Mouse (Mus musculus): ENCODE results near the gene Ms4a15. TPM values are rescaled to one million over a fixed set of nuclear protein-coding genes. Genes with fewer than 3 reads are reported as not detected.

The Ms4a15 gene
- polyA plus RNA-seq, 1 experiment from 2014 or later, result not detected

DNA sequence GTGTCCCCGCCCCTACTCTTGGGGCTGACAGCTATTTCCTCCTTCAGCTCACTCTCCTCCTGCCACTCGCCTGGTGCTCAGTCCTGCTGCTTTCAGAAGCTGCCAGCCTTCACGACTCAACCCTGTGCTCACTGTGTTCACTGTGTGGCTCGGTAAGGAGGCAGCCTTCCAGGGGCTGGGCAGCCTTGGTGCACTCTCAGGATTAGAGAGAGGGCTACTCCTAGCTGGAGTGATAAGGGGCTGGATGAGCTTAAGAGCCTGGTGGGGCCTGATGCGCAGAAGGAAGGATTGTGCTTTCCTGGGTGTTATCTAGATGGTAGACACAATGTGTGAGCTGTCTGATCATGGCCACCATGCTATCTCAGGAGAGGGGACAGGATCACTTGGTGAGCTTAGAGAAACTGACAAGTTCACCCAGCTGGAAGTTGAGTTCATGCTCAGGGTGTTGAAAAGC, 55.9 kb downstream of the Ms4a15 start, which contains the start of gene Ptgdr2:
TSS of gene Ptgdr2 (plus strand) at position 51 of the 454 bp plus-strand sequence.
- Histone ChIP-seq H3K9me3 (replicated peaks) (no peaks in the 10 kb centered on the region), H3K27me3 (replicated peaks) (0 out of 2 replicates have a peak, but pooled peaks cover 7% of the 10 kb centered on the region), H3K4me2 (peak within 1 kb of the TSS; percentile 23), H3K9ac (no peak within 1 kb of the TSS), H3K36me3 (peaks cover 9% of the 10 kb centered on the region), H3K27ac (0 out of 2 replicates have a peak within 1 kb of the TSS, but pooled peaks have one; percentile 1), H3K4me1 (peaks cover 48% of the 10 kb centered on the region), H3K4me3 (no peak within 1 kb of the TSS)
- 14% methylated on average over 5 of the region's 5 CpGs for whole genome bisulfite sequencing (ENCODE audit: insufficient replicate concordance)
- peak; percentile 75 for ATAC-seq

DNA sequence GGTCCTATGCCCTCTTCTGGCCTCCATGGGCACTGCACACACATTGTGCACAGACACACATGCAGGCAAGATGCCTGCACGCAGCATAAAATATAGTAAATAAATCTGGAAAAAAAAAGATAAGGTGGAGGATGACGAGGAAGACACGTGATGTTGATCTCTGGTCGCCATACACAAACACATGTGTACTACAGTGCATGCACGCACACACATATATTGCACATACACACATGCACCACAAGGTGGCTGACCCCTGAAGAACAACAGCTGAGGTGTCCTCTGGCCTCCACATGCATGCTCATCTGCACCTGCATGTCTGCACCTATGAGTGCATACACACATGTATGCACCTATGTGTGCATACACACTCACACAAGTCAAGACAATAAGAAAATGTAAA, 57.0 kb downstream of the Ms4a15 start:
- Histone ChIP-seq H3K4me2 (no peak overlapping the region), H3K9me3 (replicated peaks) (no peaks in the 10 kb centered on the region)

DNA sequence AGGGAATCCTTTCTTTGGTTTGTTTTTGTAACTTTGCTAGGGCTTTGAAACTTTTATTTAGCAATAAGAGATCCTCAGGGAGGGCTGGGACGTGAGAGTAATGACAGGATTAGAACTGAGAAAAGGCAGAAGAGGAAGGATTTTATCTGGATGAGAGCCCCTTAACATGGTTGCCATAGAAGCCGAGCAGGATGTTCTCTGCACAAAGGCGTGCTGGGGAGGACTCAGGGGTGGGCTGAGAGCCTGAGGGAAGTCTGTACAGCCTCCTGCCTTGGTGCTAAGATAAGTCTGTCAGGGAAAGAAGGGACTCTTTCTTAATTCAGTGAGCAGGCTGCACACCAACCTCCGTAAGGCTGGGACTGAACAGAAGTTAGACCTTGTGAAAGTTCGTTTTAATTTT, 58.0 kb downstream of the Ms4a15 start:
- H3K4me2 ChIP-seq, result no peak overlapping the region
- H3K27ac ChIP-seq, result no peak overlapping the region
- no peaks in the 10 kb centered on the region for H3K36me3 ChIP-seq
- 36% methylated on average over 5 of the region's 5 CpGs for WGBS (ENCODE audit: insufficient replicate concordance)
- no peaks in the 10 kb centered on the region for H3K9me3 ChIP-seq (replicated peaks)
- peaks cover 35% of the 10 kb centered on the region for H3K4me1 ChIP-seq
- no peak overlapping the region for H3K9ac ChIP-seq
- no peak for ATAC-seq
- no peak overlapping the region for H3K4me3 ChIP-seq
- H3K27me3 ChIP-seq (replicated peaks), result 0 out of 2 replicates have a peak, but pooled peaks cover 7% of the 10 kb centered on the region

More for the DNA sequence above, 57.0 kb downstream of the Ms4a15 start:
- H3K4me1 ChIP-seq, result peaks cover 45% of the 10 kb centered on the region
- 0 out of 2 replicates have a peak, but pooled peaks cover 7% of the 10 kb centered on the region for H3K27me3 ChIP-seq (replicated peaks)
- WGBS (ENCODE audit: insufficient replicate concordance), result 85% methylated on average over 5 of the region's 5 CpGs
- no peak for ATAC-seq
- no peak overlapping the region for H3K27ac ChIP-seq
- no peaks in the 10 kb centered on the region for H3K36me3 ChIP-seq
- no peak overlapping the region for H3K9ac ChIP-seq
- no peak overlapping the region for H3K4me3 ChIP-seq

DNA sequence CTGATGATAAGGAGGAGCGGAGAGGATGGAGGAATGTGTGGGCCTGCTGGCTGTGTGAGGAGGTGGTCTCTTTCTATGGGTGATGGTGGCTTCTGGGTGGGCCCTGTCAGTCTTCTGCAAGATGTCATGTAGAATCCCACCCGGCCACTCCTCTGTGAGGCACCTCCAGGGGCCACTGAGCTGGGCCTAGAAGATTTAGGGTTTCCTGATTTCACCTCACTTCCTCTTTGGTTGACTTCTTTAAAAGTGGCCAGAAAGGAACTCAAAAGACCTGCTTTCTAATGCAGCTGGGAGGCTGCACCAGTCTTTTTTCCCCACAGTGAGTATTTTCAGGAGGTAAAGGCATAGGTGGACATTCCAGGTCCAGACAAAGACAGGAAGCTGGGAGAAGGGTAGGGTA, 62.4 kb downstream of the Ms4a15 start:
- Histone ChIP-seq H3K27me3 (replicated peaks) (0 out of 2 replicates have a peak, but pooled peaks cover 7% of the 10 kb centered on the region), H3K36me3 (no peaks in the 10 kb centered on the region), H3K9me3 (replicated peaks) (no peaks in the 10 kb centered on the region), H3K4me1 (peaks cover 6% of the 10 kb centered on the region; the same call in 1 of the 2 replicates), H3K9ac (no peak overlapping the region), H3K4me3 (no peak overlapping the region), H3K27ac (no peak overlapping the region), H3K4me2 (no peak overlapping the region)
- 53% methylated on average over 2 of the region's 2 CpGs for WGBS (ENCODE audit: insufficient replicate concordance)
- no peak for ATAC-seq

Other genes with a start within 250 kb of the Ms4a15 start
- not detected in 2 replicates for gene Cd6, start 163.2 kb downstream of the Ms4a15 start, polyA plus RNA-seq (2016; fragmentation: Nextera tagmentation; extraction: Ambion mirVana)
- gene Slc15a3, start 153.5 kb downstream of the Ms4a15 start, polyA plus RNA-seq (2016; fragmentation: Nextera tagmentation; extraction: Ambion mirVana), result 1.0 and 1.2 TPM in 2 replicates
- gene Tmem132a, start 123.3 kb downstream of the Ms4a15 start, polyA plus RNA-seq (2016; fragmentation: Nextera tagmentation; extraction: Ambion mirVana), result 10.6 TPM in 2 replicates
- 28.2 and 28.5 TPM in 2 replicates for gene Tmem109, start 111.2 kb downstream of the Ms4a15 start, polyA plus RNA-seq (2016; fragmentation: Nextera tagmentation; extraction: Ambion mirVana)
- gene Prpf19, start 98.0 kb downstream of the Ms4a15 start, polyA plus RNA-seq (2016; fragmentation: Nextera tagmentation; extraction: Ambion mirVana), result 24.1 and 25.6 TPM in 2 replicates
- gene Zp1, start 72.6 kb downstream of the Ms4a15 start, polyA plus RNA-seq (2016; fragmentation: Nextera tagmentation; extraction: Ambion mirVana), result not detected in 2 replicates
- 0.05 and 0.06 TPM in 2 replicates for gene Ptgdr2, start 56.1 kb downstream of the Ms4a15 start, polyA plus RNA-seq (2016; fragmentation: Nextera tagmentation; extraction: Ambion mirVana)
- gene Ccdc86, start 44.0 kb downstream of the Ms4a15 start, polyA plus RNA-seq (2016; fragmentation: Nextera tagmentation; extraction: Ambion mirVana), result 31.9 and 32.9 TPM in 2 replicates
- gene Ms4a10, start 18.6 kb downstream of the Ms4a15 start, polyA plus RNA-seq (2016; fragmentation: Nextera tagmentation; extraction: Ambion mirVana), result not detected in 2 replicates
- gene Ms4a18, start 24.8 kb upstream of the Ms4a15 start, polyA plus RNA-seq (2016; fragmentation: Nextera tagmentation; extraction: Ambion mirVana), result not detected in 2 replicates
- gene Ms4a8a, start 87.9 kb upstream of the Ms4a15 start, polyA plus RNA-seq (2016; fragmentation: Nextera tagmentation; extraction: Ambion mirVana), result not detected in 2 replicates
- gene 1700017D01Rik, start 137.6 kb upstream of the Ms4a15 start, polyA plus RNA-seq (2016; fragmentation: Nextera tagmentation; extraction: Ambion mirVana), result not detected in 2 replicates
- gene 1700025F22Rik, start 172.1 kb upstream of the Ms4a15 start, polyA plus RNA-seq (2016; fragmentation: Nextera tagmentation; extraction: Ambion mirVana), result not detected in 2 replicates
- gene Ms4a13, start 203.5 kb upstream of the Ms4a15 start, polyA plus RNA-seq (2016; fragmentation: Nextera tagmentation; extraction: Ambion mirVana), result not detected in 2 replicates
- not detected in 2 replicates for gene Ms4a12, start 239.2 kb upstream of the Ms4a15 start, polyA plus RNA-seq (2016; fragmentation: Nextera tagmentation; extraction: Ambion mirVana)

Measured in liver, embryonic 12.5 days (tissue).